Mouse (Mus musculus): ENCODE measurements around the gene Sat1.

The Sat1 gene

DNA sequence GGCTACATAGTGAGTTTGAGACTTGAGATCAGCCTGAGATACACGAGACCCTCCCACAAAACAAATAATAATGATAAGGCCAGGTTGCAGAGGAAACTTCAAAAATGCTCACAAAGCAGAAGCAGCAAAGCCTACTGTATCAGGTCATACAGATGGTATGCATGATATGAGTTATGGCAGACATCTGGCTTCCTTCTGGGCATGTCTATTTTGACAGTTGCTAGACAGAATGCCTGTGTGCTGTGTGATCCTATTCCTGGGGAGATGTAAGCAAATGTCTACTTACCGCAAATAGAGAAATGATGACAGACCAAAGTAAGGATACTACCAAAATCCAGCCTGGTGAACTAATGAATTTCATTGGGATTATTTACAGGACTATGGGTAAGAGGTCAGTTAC is 49.9 kb downstream of the Sat1 start:
- DNase-seq (ENCODE audit: low spot score), result no peak

DNA sequence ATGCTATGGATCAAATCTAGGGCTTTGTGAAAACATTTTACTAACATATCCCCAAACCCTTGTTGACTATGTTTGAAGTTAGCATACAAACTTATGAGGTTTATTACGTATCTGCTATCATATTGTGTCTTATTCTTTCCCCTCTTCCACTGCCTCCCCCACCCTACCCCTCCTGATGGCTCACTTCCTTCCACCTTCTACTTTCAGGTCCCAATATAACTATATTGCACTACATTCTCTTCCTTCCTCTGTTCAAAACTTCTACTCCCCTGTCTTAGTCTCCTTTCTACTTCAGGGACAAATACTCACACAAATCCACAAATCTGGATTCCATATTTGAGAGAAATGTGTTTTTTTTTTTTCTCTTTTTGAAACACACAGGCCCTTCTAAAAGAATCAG is 52.7 kb downstream of the Sat1 start:
- no peak for DNase-seq (ENCODE audit: low spot score)
